Mouse (Mus musculus) embryonic facial prominence, embryonic 15.5 days (tissue): ENCODE results near the gene Filip1l. TPM values are rescaled to one million over a fixed set of nuclear protein-coding genes. Genes with fewer than 3 reads are reported as not detected.

Experiments
- ATAC-seq: fragments of 200-750 bp; cut with Nextera tagmentation; 2 replicates; pipeline ENCODE4 v1.8.0; 2017; ENCODE audit warnings: low read depth, moderate TSS enrichment; ENCODE audit not compliant: insufficient number of reproducible peaks, low FRiP score, low TSS enrichment
- H3K27ac ChIP-seq: fragments of 300-500 bp; sonication (generic); replicated peaks from 2 replicates; pipeline ENCODE4 v1.5.1; 2015; ENCODE audit warnings: mild to moderate bottlenecking, inconsistent platforms
- H3K27me3 ChIP-seq: fragments of 300-500 bp; sonication (generic); 2 replicates; pipeline ENCODE4 v1.6.1; 2015; ENCODE audit warnings: inconsistent platforms
- H3K36me3 ChIP-seq: fragments of 300-500 bp; sonication (generic); 2 replicates; pipeline ENCODE4 v1.6.1; 2015; ENCODE audit warnings: mild to moderate bottlenecking, inconsistent platforms
- H3K4me1 ChIP-seq: fragments of 300-500 bp; sonication (generic); 2 replicates; pipeline ENCODE4 v1.6.1; 2015; ENCODE audit warnings: inconsistent platforms
- H3K4me2 ChIP-seq: fragments of 300-500 bp; sonication (generic); replicated peaks from 2 replicates; pipeline ENCODE4 v1.6.1; 2015; ENCODE audit warnings: mild to moderate bottlenecking, inconsistent platforms
- H3K4me3 ChIP-seq: fragments of 300-500 bp; sonication (generic); replicated peaks from 2 replicates; pipeline ENCODE4 v1.5.1; 2015; ENCODE audit warnings: mild to moderate bottlenecking, inconsistent platforms
- H3K9ac ChIP-seq: fragments of 300-500 bp; sonication (generic); 2 replicates; pipeline ENCODE4 v1.6.1; 2015; ENCODE audit warnings: inconsistent platforms
- H3K9me3 ChIP-seq: fragments of 300-500 bp; sonication (generic); replicated peaks from 2 replicates; pipeline ENCODE4 v1.6.1; 2016; ENCODE audit warnings: inconsistent platforms
- WGBS: fragments of 180-500 bp; shearing (Covaris S2); methylation state at CpG from one replicate; pipeline ENCODE4 v1.1.7; 2015; 5-methylcytosine and 5-hydroxymethylcytosine counted together
- polyA plus RNA-seq: library from polyadenylated mRNA; unstranded; fragments of >200 nt; fragmentation: Nextera tagmentation; extraction: Ambion mirVana; gene quantifications from 2 replicates; pipeline ENCODE4 v1.2.1, GENCODE M21; 2015

Filip1l gene
- 25.9 and 29.4 TPM in 2 replicates for polyA plus RNA-seq

GRCm38 (mm10) chr16:57352751-57353150 is at the start of gene Filip1l:
Gene Filip1l, plus strand, starts transcription at chr16:57353093.
- no peak for ATAC-seq
- 58% methylated on average over 6 of the region's 6 CpGs for WGBS
- no peak within 1 kb of the TSS for H3K27ac ChIP-seq

DNA sequence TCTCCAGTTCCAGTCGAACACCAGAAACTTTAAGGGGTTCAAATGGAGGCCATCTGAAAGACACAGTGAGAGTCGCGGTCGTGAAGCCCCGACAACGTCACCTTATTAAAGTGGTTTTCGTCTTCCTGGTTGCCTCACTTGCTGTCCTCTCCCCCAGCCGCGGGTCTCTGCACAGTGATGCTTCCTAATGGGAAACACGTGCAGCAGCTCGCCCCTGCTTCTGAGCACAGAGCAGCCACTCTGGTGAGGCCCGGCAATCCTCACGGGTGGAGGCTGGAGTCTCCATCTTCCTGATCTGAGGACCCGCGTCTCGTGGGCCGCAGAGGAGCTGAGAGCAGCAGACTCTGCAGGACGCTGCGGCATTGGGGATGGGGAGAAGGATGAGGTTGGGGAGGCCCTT is 49.2 kb upstream of the Filip1l start:
- Histone ChIP-seq H3K27ac (no peak overlapping the region; the same call in 1 of the 2 replicates), H3K4me2 (peak overlapping the region; percentile 44), H3K9me3 (no peaks in the 10 kb centered on the region), H3K4me3 (peak overlapping the region; percentile 17; the same call in 1 of the 2 replicates), H3K27me3 (no peaks in the 10 kb centered on the region), H3K36me3 (no peaks in the 10 kb centered on the region), H3K9ac (no peak overlapping the region), H3K4me1 (peaks cover 9% of the 10 kb centered on the region)
- WGBS = 16% methylated on average over 19 of the region's 19 CpGs
- ATAC-seq = no peak

More at GRCm38 (mm10) chr16:57352751-57353150, at the start of gene Filip1l:
- Histone ChIP-seq H3K9ac (no peak within 1 kb of the TSS), H3K27me3 (no peaks in the 10 kb centered on the region), H3K4me1 (no peaks in the 10 kb centered on the region), H3K4me3 (no peak within 1 kb of the TSS), H3K4me2 (no peak within 1 kb of the TSS), H3K9me3 (no peaks in the 10 kb centered on the region), H3K36me3 (no peaks in the 10 kb centered on the region)

GRCm38 (mm10) chr16:57305463-57305862 is 47.4 kb upstream of the Filip1l start:
- H3K9ac ChIP-seq = no peak overlapping the region
- H3K36me3 ChIP-seq = no peaks in the 10 kb centered on the region
- WGBS = 77% methylated on average over 6 of the region's 6 CpGs
- no peak overlapping the region for H3K27ac ChIP-seq
- H3K27me3 ChIP-seq = no peaks in the 10 kb centered on the region
- H3K4me3 ChIP-seq = no peak overlapping the region
- H3K4me2 ChIP-seq = no peak overlapping the region
- no peaks in the 10 kb centered on the region for H3K9me3 ChIP-seq
- peaks cover 9% of the 10 kb centered on the region for H3K4me1 ChIP-seq
- ATAC-seq = no peak

- H3K36me3 ChIP-seq = no peaks in the 10 kb centered on the region
- no peak overlapping the region for H3K4me3 ChIP-seq
- H3K27ac ChIP-seq = no peak overlapping the region
- no peak overlapping the region for H3K4me2 ChIP-seq
- ATAC-seq = no peak
- no peaks in the 10 kb centered on the region for H3K27me3 ChIP-seq
- no peaks in the 10 kb centered on the region for H3K9me3 ChIP-seq
- 83% methylated on average over 2 of the region's 2 CpGs for WGBS
- H3K4me1 ChIP-seq = no peaks in the 10 kb centered on the region
- H3K9ac ChIP-seq = no peak overlapping the region
These were observed 40.8 kb upstream of the Filip1l start for GRCm38 (mm10) chr16:57312130-57312529.

- Histone ChIP-seq H3K4me3 (no peak overlapping the region), H3K27ac (no peak overlapping the region), H3K4me1 (peaks cover 2% of the 10 kb centered on the region; the same call in 1 of the 2 replicates), H3K9ac (no peak overlapping the region), H3K9me3 (no peaks in the 10 kb centered on the region), H3K4me2 (no peak overlapping the region), H3K27me3 (no peaks in the 10 kb centered on the region), H3K36me3 (no peaks in the 10 kb centered on the region)
- WGBS = 81% methylated on average over 3 of the region's 3 CpGs
- no peak for ATAC-seq
These were observed 39.4 kb upstream of the Filip1l start for GRCm38 (mm10) chr16:57313487-57313886.

- Histone ChIP-seq H3K9ac (no peak overlapping the region), H3K4me1 (peaks cover 2% of the 10 kb centered on the region; the same call in 1 of the 2 replicates), H3K27me3 (no peaks in the 10 kb centered on the region), H3K4me3 (no peak overlapping the region), H3K9me3 (no peaks in the 10 kb centered on the region), H3K4me2 (no peak overlapping the region), H3K27ac (no peak overlapping the region), H3K36me3 (no peaks in the 10 kb centered on the region)
- no peak for ATAC-seq
- 74% methylated on average over 3 of the region's 3 CpGs for WGBS
These were observed 38.7 kb upstream of the Filip1l start for GRCm38 (mm10) chr16:57314236-57314635.

GRCm38 (mm10) chr16:57315026-57315425 is 37.9 kb upstream of the Filip1l start:
- Histone ChIP-seq H3K4me2 (no peak overlapping the region), H3K27ac (no peak overlapping the region), H3K4me3 (no peak overlapping the region), H3K9ac (no peak overlapping the region), H3K9me3 (0 out of 2 replicates have a peak, but pooled peaks cover 5% of the 10 kb centered on the region), H3K36me3 (no peaks in the 10 kb centered on the region), H3K27me3 (no peaks in the 10 kb centered on the region), H3K4me1 (peaks cover 2% of the 10 kb centered on the region; the same call in 1 of the 2 replicates)
- WGBS = 82% methylated on average over 9 of the region's 9 CpGs
- no peak for ATAC-seq

DNA sequence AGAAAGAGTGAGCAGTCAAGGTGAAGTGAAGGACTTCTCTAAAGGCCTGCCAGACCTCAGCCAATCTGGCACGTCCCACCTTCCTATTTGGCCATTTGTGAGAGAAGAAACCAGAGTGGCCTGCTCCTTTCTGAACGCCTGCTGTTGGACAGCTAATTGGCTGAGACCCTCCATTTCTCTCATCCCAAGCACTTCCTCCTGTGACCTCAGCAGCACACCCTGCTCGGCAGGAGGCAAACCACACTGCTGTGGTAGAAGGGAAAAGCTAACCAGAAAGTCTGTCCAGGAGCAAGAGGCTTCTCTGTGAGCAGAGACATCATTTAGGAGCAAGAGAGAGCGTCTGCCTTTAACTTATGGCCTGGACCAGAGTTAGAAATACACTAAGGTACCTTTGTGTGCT is 35.8 kb upstream of the Filip1l start:
- H3K9me3 ChIP-seq = 0 out of 2 replicates have a peak, but pooled peaks cover 12% of the 10 kb centered on the region

GRCm38 (mm10) chr16:57317882-57318636 is 34.8 kb upstream of the Filip1l start:
- H3K27me3 ChIP-seq = no peaks in the 10 kb centered on the region
- 54% methylated on average over 13 of the region's 13 CpGs for WGBS
- H3K9ac ChIP-seq = no peak overlapping the region
- no peak overlapping the region for H3K4me2 ChIP-seq
- no peak for ATAC-seq
- H3K27ac ChIP-seq = peak overlapping the region; percentile 44
- 0 out of 2 replicates have a peak, but pooled peaks cover 12% of the 10 kb centered on the region for H3K9me3 ChIP-seq
- H3K4me3 ChIP-seq = no peak overlapping the region
- no peaks in the 10 kb centered on the region for H3K36me3 ChIP-seq
- H3K4me1 ChIP-seq = peaks cover 2% of the 10 kb centered on the region; the same call in 1 of the 2 replicates

More for the DNA sequence above, 35.8 kb upstream of the Filip1l start:
- Histone ChIP-seq H3K9ac (no peak overlapping the region), H3K4me3 (no peak overlapping the region), H3K36me3 (no peaks in the 10 kb centered on the region), H3K4me1 (peaks cover 2% of the 10 kb centered on the region; the same call in 1 of the 2 replicates), H3K27ac (no peak overlapping the region), H3K4me2 (no peak overlapping the region), H3K27me3 (no peaks in the 10 kb centered on the region)
- WGBS = 71% methylated on average over 4 of the region's 4 CpGs
- ATAC-seq = no peak

- H3K9me3 ChIP-seq = 0 out of 2 replicates have a peak, but pooled peaks cover 12% of the 10 kb centered on the region
- 59% methylated on average over 8 of the region's 8 CpGs for WGBS
- H3K9ac ChIP-seq = no peak overlapping the region
- no peak overlapping the region for H3K4me2 ChIP-seq
- no peaks in the 10 kb centered on the region for H3K36me3 ChIP-seq
- H3K4me3 ChIP-seq = no peak overlapping the region
- peaks cover 2% of the 10 kb centered on the region; the same call in 1 of the 2 replicates for H3K4me1 ChIP-seq
- H3K27me3 ChIP-seq = no peaks in the 10 kb centered on the region
- ATAC-seq = no peak
- H3K27ac ChIP-seq = peak overlapping the region; percentile 44; the same call in 1 of the 2 replicates
These were observed 34.2 kb upstream of the Filip1l start for GRCm38 (mm10) chr16:57318637-57319125.

- no peak overlapping the region for H3K9ac ChIP-seq
- H3K27me3 ChIP-seq = no peaks in the 10 kb centered on the region
- no peaks in the 10 kb centered on the region for H3K36me3 ChIP-seq
- H3K27ac ChIP-seq = peak overlapping the region; percentile 25; the same call in 1 of the 2 replicates
- WGBS = 61% methylated on average over 7 of the region's 7 CpGs
- H3K4me2 ChIP-seq = no peak overlapping the region
- peaks cover 2% of the 10 kb centered on the region; the same call in 1 of the 2 replicates for H3K4me1 ChIP-seq
- H3K9me3 ChIP-seq = 0 out of 2 replicates have a peak, but pooled peaks cover 12% of the 10 kb centered on the region
- ATAC-seq = no peak
- H3K4me3 ChIP-seq = no peak overlapping the region
These were observed 33.4 kb upstream of the Filip1l start for GRCm38 (mm10) chr16:57319284-57320124.
